Mouse (Mus musculus) myocyte (in vitro differentiated cells): ENCODE results near the gene Szrd1.

Experiments used
- MAX ChIP-seq: IDR thresholded peaks from one replicate; pipeline ENCODE4 v1.6.1; 2011; ENCODE audit warnings: low read depth, mild to moderate bottlenecking, control low read depth
- POLR2A ChIP-seq: IDR thresholded peaks from one replicate; pipeline ENCODE4 v1.6.1; 2011; ENCODE audit warnings: low read depth, mild to moderate bottlenecking, control low read depth, moderate library complexity; ENCODE audit not compliant: insufficient read length

DNA sequence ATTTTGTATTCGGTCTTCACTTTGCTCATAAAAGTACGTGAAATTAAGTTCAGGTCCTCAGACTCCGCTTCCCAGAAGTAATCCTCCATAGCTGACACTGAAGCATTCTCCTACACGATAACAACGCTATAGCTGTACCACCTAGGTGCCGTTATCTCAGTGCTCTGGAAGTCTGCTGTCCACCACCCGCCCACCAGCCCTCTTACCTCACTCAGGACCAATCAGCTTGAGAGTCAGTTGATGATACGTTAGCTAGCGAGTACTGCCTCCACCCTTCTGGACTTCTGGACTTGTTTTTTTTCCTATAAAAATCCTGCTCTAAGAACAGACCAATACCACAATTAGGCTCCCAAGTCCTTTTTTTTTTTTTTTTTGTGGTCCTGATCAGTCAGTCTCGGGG, 52.7 kb downstream of the Szrd1 start:
- no peak for TF ChIP-seq MAX
- TF ChIP-seq POLR2A, result no peak
